Mouse (Mus musculus): Measurements from ENCODE around the gene Kifc5b.
"Not testable (repeated sequence)": the region's sequence is repeated elsewhere in the genome, so short reads cannot be mapped to it uniquely, and the experiment has no call there.

Kifc5b gene

GRCm38 (mm10) chr17:26922368-26922767 lies 5.5 kb downstream of the Kifc5b start:
- not testable (repeated sequence) for DNase-seq

GRCm38 (mm10) chr17:26925414-26925813 lies 8.5 kb downstream of the Kifc5b start:
- DNase-seq = not testable (repeated sequence)

GRCm38 (mm10) chr17:26931795-26932194 lies 14.9 kb downstream of the Kifc5b start:
- DNase-seq = peak; percentile 27

- peak; percentile 97 for DNase-seq
These were observed 16.0 kb downstream of the Kifc5b start, which contains the start of gene Phf1 for GRCm38 (mm10) chr17:26932839-26933398. Gene Phf1 (plus strand): TSS chr17:26933052.

- DNase-seq = no peak
These were observed 16.5 kb downstream of the Kifc5b start for GRCm38 (mm10) chr17:26933419-26933818.

GRCm38 (mm10) chr17:26933885-26934827 lies 17.3 kb downstream of the Kifc5b start:
- no peak for DNase-seq

GRCm38 (mm10) chr17:26935027-26935426 lies 18.1 kb downstream of the Kifc5b start:
- DNase-seq = no peak

- no peak for DNase-seq
These were observed 19.6 kb downstream of the Kifc5b start for GRCm38 (mm10) chr17:26936453-26936852.

GRCm38 (mm10) chr17:26936921-26937695 lies 20.2 kb downstream of the Kifc5b start:
- no peak for DNase-seq

- no peak for DNase-seq
These were observed 21.2 kb downstream of the Kifc5b start for GRCm38 (mm10) chr17:26937883-26938695.

- peak; percentile 51 for DNase-seq
These were observed 21.8 kb downstream of the Kifc5b start for GRCm38 (mm10) chr17:26938731-26939130.

- DNase-seq = peak; percentile 100
These were observed 22.5 kb downstream of the Kifc5b start, which contains the start of gene Cuta for GRCm38 (mm10) chr17:26939178-26939972. Gene Cuta (minus strand): TSS chr17:26939569.

- DNase-seq = no peak
These were observed 23.0 kb downstream of the Kifc5b start for GRCm38 (mm10) chr17:26939973-26940300.

- peak; percentile 60 for DNase-seq
These were observed 24.3 kb downstream of the Kifc5b start, which contains the start of gene Syngap1 for GRCm38 (mm10) chr17:26941031-26941789. Gene Syngap1 (plus strand): TSS chr17:26941253.

- DNase-seq = no peak
These were observed 25.1 kb downstream of the Kifc5b start for GRCm38 (mm10) chr17:26941841-26942570.

- no peak for DNase-seq
These were observed 29.1 kb downstream of the Kifc5b start for GRCm38 (mm10) chr17:26945824-26946495.

GRCm38 (mm10) chr17:26946567-26946966 lies 29.7 kb downstream of the Kifc5b start:
- DNase-seq = peak; percentile 81

GRCm38 (mm10) chr17:26947231-26948100 lies 30.6 kb downstream of the Kifc5b start:
- DNase-seq = no peak

All from cerebellum, adult 8-10 months (tissue).